Mouse (Mus musculus) liver, embryonic 14.5 days (tissue): Measurements from ENCODE around the gene Thsd4.

Experiments
- CTCF ChIP-seq: IDR thresholded peaks from 2 replicates; pipeline ENCODE4 v1.5.1; 2016; ENCODE audit warnings: antibody characterized with exemption, low read depth, control low read depth
- EP300 ChIP-seq: IDR thresholded peaks from 2 replicates; pipeline ENCODE4 v1.6.1; 2016; ENCODE audit warnings: antibody characterized with exemption, low read depth

DNA sequence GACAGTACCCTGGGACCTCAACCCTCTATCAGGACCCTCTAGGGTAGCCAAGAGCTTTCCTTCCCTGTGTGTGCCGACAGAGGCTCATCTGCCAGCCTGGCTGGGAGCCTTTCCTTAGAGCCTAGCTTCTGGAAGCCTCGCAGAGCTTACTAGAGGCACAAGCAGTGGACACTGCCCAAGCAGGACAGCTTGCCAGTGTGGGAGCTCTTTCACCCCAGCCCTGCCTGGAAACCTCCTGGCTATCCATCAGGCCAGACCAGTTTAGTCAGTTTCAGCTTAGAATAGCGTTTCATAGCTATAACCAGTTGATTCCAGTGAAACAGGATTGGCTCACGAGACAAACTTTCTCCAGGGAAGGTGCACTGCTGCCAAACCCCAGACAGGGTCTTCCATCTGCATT is 215.6 kb downstream of the Thsd4 start:
- TF ChIP-seq CTCF (no peak), EP300 (no peak)
